In genomic region chr11:52635716-52636389, GRCm38 (mm10) we compare ENCODE assay signal across 16 mouse cellular contexts.
A peak's percentile ranks its signal among the peaks of the same experiment; 100 is the strongest.
DNase-seq lines count a peak whose midpoint lies in the region; ATAC-seq lines count a peak whose summit lies in the region.
"Had no signal": no experiment of that assay in that cellular context is flagged by ENCODE, and none has a peak within 500 bp of the region (broad histone marks: within the 10 kb centered on the region; RNA-seq: fewer than 3 reads in every experiment).

No protein-coding gene starts in this region.

- H3K4me2 ChIP-seq in hindbrain, embryonic 13.5 days: 0 out of 2 replicates have a peak overlapping the region, but pooled peaks have one; percentile 6
- H3K4me2 ChIP-seq: liver, embryonic 15.5 days; midbrain, embryonic 12.5 days had no signal

- peak; percentile 32; the same call in 1 of the 2 replicates for ATAC-seq in hindbrain, embryonic 13.5 days (ENCODE audit: low FRiP score)
- ATAC-seq: activated CD4-positive, CD25-positive, alpha-beta regulatory T cell, adult 4 months had no signal

- peak; percentile 40 for DNase-seq in left cerebral cortex, postnatal 4 days
- DNase-seq in left cerebral cortex, postnatal 36 days (ENCODE audit: low spot score in 2 of 2): no peak
- peak; percentile 22 for DNase-seq in brain, embryonic 18.5 days (ENCODE audit: low read depth, low spot score)
- DNase-seq in layer of hippocampus, adult 9-11 months: peak; percentile 70
- no peak for DNase-seq in liver
- no peak for DNase-seq in gastrocnemius, postnatal 36 days
- DNase-seq: cerebellum, adult 11-12 months; heart, postnatal 36 days; kidney, adult 8-10 months; lung, postnatal 14 days; right cerebral cortex, postnatal 25 days had no signal

- peaks cover 5% of the 10 kb centered on the region; the same call in 1 of the 2 replicates for H3K27me3 ChIP-seq in hindbrain, embryonic 13.5 days
- H3K27me3 ChIP-seq: liver, embryonic 15.5 days had no signal

- peak overlapping the region; percentile 30; the same call in 1 of the 2 replicates for H3K27ac ChIP-seq in hindbrain, embryonic 13.5 days
- H3K27ac ChIP-seq: limb, embryonic 10.5 days; liver, embryonic 15.5 days; midbrain, embryonic 12.5 days had no signal

- H3K36me3 ChIP-seq in hindbrain, embryonic 13.5 days: no peaks in the 10 kb centered on the region
- H3K36me3 ChIP-seq: limb, embryonic 10.5 days; liver, embryonic 15.5 days; midbrain, embryonic 12.5 days had no signal

- peaks cover 31% of the 10 kb centered on the region for H3K4me1 ChIP-seq in hindbrain, embryonic 13.5 days (replicated peaks)
- H3K4me1 ChIP-seq: liver, embryonic 15.5 days had no signal

- WGBS in hindbrain, embryonic 13.5 days: 42% methylated on average over 13 of the region's 13 CpGs

- H3K4me3 ChIP-seq in hindbrain, embryonic 13.5 days: no peak overlapping the region
- H3K4me3 ChIP-seq: limb, embryonic 10.5 days; liver, embryonic 15.5 days; midbrain, embryonic 12.5 days had no signal

- H3K9me3 ChIP-seq in hindbrain, embryonic 13.5 days: no peaks in the 10 kb centered on the region
- H3K9me3 ChIP-seq: limb, embryonic 10.5 days; liver, embryonic 15.5 days; midbrain, embryonic 12.5 days had no signal

- no peak overlapping the region for H3K9ac ChIP-seq in hindbrain, embryonic 13.5 days
- H3K9ac ChIP-seq: liver, embryonic 15.5 days; midbrain, embryonic 12.5 days had no signal

- intact Hi-C loops in left cerebral cortex, postnatal 4 days (cut with DNase I): no loop called here
- intact Hi-C loops in left cerebral cortex, postnatal 36 days (cut with DNase I): no loop called here
- intact Hi-C loops in gastrocnemius, postnatal 36 days (cut with DNase I): no loop called here

Comparison
In these comparisons a context has a peak if more than half of its experiments do, and no peak if none do; other contexts are left out.
1. DNase-seq: peak in left cerebral cortex, postnatal 4 days (single experiment), brain, embryonic 18.5 days (single experiment) and layer of hippocampus, adult 9-11 months (single experiment); none in left cerebral cortex, postnatal 36 days (0 of 2), liver (single experiment) and gastrocnemius, postnatal 36 days (0 of 2).